Mouse (Mus musculus) retina, embryonic 14.5 days (tissue): Measurements from ENCODE around the gene 1700017N19Rik.

Source experiments
- DNase-seq: peaks from one replicate; pipeline ENCODE4 v3.0.0-alpha.2; 2015; ENCODE audit warnings: low spot score

1700017N19Rik gene

DNA sequence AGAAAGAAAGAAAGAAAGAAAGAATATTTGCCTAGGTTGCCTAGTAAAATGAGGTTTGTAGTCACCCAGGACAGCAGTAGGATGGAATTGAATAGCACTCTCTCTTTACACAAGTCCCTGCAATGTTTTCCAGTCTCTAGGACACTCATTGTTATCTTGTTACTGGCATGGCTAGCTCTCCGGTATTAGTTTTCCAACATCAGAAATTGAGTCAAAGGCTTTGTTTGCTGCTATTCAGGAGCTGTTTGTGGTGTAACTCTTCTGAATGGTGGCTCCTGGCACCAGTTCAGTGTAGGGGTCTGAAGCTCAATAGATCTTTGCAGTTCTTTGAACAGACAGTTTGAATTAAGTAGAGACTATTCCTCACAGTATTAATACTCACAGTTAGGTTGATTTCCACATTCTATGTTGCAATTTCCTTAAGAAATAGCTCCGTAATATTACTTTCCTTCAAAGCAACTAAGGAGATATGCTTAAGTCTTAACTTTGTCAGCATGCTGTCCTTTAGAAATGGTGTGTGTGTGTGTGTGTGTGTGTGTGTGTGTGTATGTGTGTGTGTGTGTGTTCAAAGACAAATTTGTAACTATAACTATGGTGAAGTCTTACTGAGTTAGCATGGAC is 71.8 kb downstream of the 1700017N19Rik start:
- DNase-seq: no peak
